Mouse (Mus musculus) brain, adult 2 months (tissue): ENCODE measurements around the gene Eif2d.
"Not testable (repeated sequence)": the region's sequence is repeated elsewhere in the genome, so short reads cannot be mapped to it uniquely, and the experiment has no call there.

Experiments used
- DNase-seq: peaks from one replicate; pipeline ENCODE4 v3.0.0; 2011; ENCODE audit warnings: low read depth, low spot score

The Eif2d gene

GRCm38 (mm10) chr1:131139102-131140095 lies 13.6 kb upstream of the Eif2d start:
- no peak for DNase-seq

- no peak for DNase-seq
Observed at GRCm38 (mm10) chr1:131141449-131141848, 11.5 kb upstream of the Eif2d start.

GRCm38 (mm10) chr1:131142472-131142871 lies 10.5 kb upstream of the Eif2d start:
- no peak for DNase-seq

- DNase-seq: not testable (repeated sequence)
Observed at GRCm38 (mm10) chr1:131145222-131145621, 7.8 kb upstream of the Eif2d start.

- DNase-seq: no peak
Observed at GRCm38 (mm10) chr1:131146181-131146614, 6.8 kb upstream of the Eif2d start.

- no peak for DNase-seq
Observed at GRCm38 (mm10) chr1:131149496-131149895, 3.5 kb upstream of the Eif2d start.

GRCm38 (mm10) chr1:131155456-131155855 lies 2.5 kb downstream of the Eif2d start:
- peak; percentile 65 for DNase-seq

- DNase-seq: not testable (repeated sequence)
Observed at GRCm38 (mm10) chr1:131159573-131160327, 6.8 kb downstream of the Eif2d start.

GRCm38 (mm10) chr1:131161091-131161490 lies 8.1 kb downstream of the Eif2d start:
- no peak for DNase-seq

GRCm38 (mm10) chr1:131164427-131164826 lies 11.4 kb downstream of the Eif2d start:
- DNase-seq: no peak

GRCm38 (mm10) chr1:131167612-131168011 lies 14.6 kb downstream of the Eif2d start:
- peak; percentile 78 for DNase-seq

- DNase-seq: no peak
Observed at GRCm38 (mm10) chr1:131173001-131173400, 20.0 kb downstream of the Eif2d start.

- peak; percentile 55 for DNase-seq
Observed at GRCm38 (mm10) chr1:131173809-131174208, 20.8 kb downstream of the Eif2d start.

- DNase-seq: peak; percentile 21
Observed at GRCm38 (mm10) chr1:131174299-131174861, 21.4 kb downstream of the Eif2d start.

GRCm38 (mm10) chr1:131175189-131175588 lies 22.2 kb downstream of the Eif2d start:
- no peak for DNase-seq

GRCm38 (mm10) chr1:131175819-131176218 lies 22.8 kb downstream of the Eif2d start:
- no peak for DNase-seq

GRCm38 (mm10) chr1:131177249-131177648 lies 24.3 kb downstream of the Eif2d start:
- DNase-seq: no peak

- DNase-seq: no peak
Observed at GRCm38 (mm10) chr1:131178083-131178482, 25.1 kb downstream of the Eif2d start.

GRCm38 (mm10) chr1:131180386-131180785 lies 27.4 kb downstream of the Eif2d start:
- DNase-seq: no peak

GRCm38 (mm10) chr1:131181642-131182527 lies 28.9 kb downstream of the Eif2d start:
- DNase-seq: peak; percentile 90

- no peak for DNase-seq
Observed at GRCm38 (mm10) chr1:131183201-131183600, 30.2 kb downstream of the Eif2d start.
